Mouse (Mus musculus) spleen, adult 2 months (tissue): Measurements from ENCODE around the gene Slc19a1. TPM values are rescaled to one million over a fixed set of nuclear protein-coding genes. Genes with fewer than 3 reads are reported as not detected.

Experiments used
- DNase-seq, 2 experiments: peaks; one replicate each; pipeline versions ENCODE4 v3.0.0 to v3.0.0-alpha.2; 2012 to 2021; ENCODE audit warnings: low spot score in 2 of 2, low read depth in 1 of 2
- H3K27ac ChIP-seq: fragments of 200-500 bp; 2 replicates; pipeline ENCODE4 v1.5.1; 2012; ENCODE audit warnings: low read length, inconsistent platforms; ENCODE audit not compliant: insufficient read depth
- H3K27me3 ChIP-seq: fragments of 200-500 bp; 2 replicates; pipeline ENCODE4 v1.6.1; 2012; ENCODE audit warnings: mild to moderate bottlenecking, moderate library complexity, low read length, inconsistent platforms; ENCODE audit not compliant: control insufficient read depth, insufficient read depth
- H3K36me3 ChIP-seq: fragments of 200-500 bp; 2 replicates; pipeline ENCODE4 v1.6.1; 2012; ENCODE audit warnings: mild to moderate bottlenecking, low read length, inconsistent platforms; ENCODE audit not compliant: control insufficient read depth, insufficient read depth
- H3K4me1 ChIP-seq: fragments of 200-500 bp; 2 replicates; pipeline ENCODE4 v1.6.1; 2011; ENCODE audit warnings: inconsistent platforms; ENCODE audit not compliant: control insufficient read depth, insufficient read depth, insufficient read length
- H3K4me3 ChIP-seq: fragments of 200-500 bp; 2 replicates; pipeline ENCODE4 v1.5.1; 2011; ENCODE audit warnings: mild to moderate bottlenecking, inconsistent platforms; ENCODE audit not compliant: insufficient read depth, insufficient read length; ENCODE audit errors: extremely low read depth
- CTCF ChIP-seq: fragments of 200-500 bp; IDR thresholded peaks from 2 replicates; pipeline ENCODE4 v1.5.1; 2011; ENCODE audit warnings: mild to moderate bottlenecking, inconsistent platforms; ENCODE audit not compliant: insufficient read depth, insufficient read length, insufficient replicate concordance; ENCODE audit errors: extremely low read depth
- POLR2A ChIP-seq: fragments of 200-500 bp; IDR thresholded peaks from 2 replicates; pipeline ENCODE4 v1.6.1; 2011; ENCODE audit warnings: low read depth, low read length, inconsistent platforms
- WGBS: fragments of 180-500 bp; shearing (Covaris S2); methylation state at CpG from one replicate; pipeline ENCODE4 v1.1.7; 2018; 5-methylcytosine and 5-hydroxymethylcytosine counted together
- polyA plus RNA-seq: library from polyadenylated mRNA; depleted of rRNA; stranded (reverse); fragments of >200 nt; gene quantifications from 2 replicates; pipeline ENCODE4 v1.2.3, GENCODE M21; 2012

Gene Slc19a1
- polyA plus RNA-seq, 1 experiment, result 46.5 TPM

- no peak for DNase-seq
- H3K4me3 ChIP-seq, result no peak overlapping the region
- 30% methylated on average over 10 of the region's 10 CpGs for WGBS
- no peak overlapping the region for H3K27ac ChIP-seq
- no peaks in the 10 kb centered on the region for H3K36me3 ChIP-seq
- no peaks in the 10 kb centered on the region for H3K27me3 ChIP-seq
- peaks cover 4% of the 10 kb centered on the region; the same call in 1 of the 2 replicates for H3K4me1 ChIP-seq
- no peak for TF ChIP-seq CTCF
- TF ChIP-seq POLR2A, result no peak
These were observed 24.7 kb downstream of the Slc19a1 start for GRCm38 (mm10) chr10:77056768-77057167.

- WGBS, result 65% methylated on average over 3 of the region's 3 CpGs
- no peak for TF ChIP-seq POLR2A
- no peak for TF ChIP-seq CTCF
- Histone ChIP-seq H3K4me1 (peaks cover 4% of the 10 kb centered on the region; the same call in 1 of the 2 replicates), H3K36me3 (no peaks in the 10 kb centered on the region), H3K27me3 (no peaks in the 10 kb centered on the region), H3K27ac (no peak overlapping the region), H3K4me3 (no peak overlapping the region)
- DNase-seq, result no peak
These were observed 29.4 kb downstream of the Slc19a1 start for GRCm38 (mm10) chr10:77061426-77061825.

GRCm38 (mm10) chr10:77062393-77063010 lies 30.5 kb downstream of the Slc19a1 start:
- no peak overlapping the region for H3K27ac ChIP-seq
- TF ChIP-seq POLR2A (no peak), CTCF (no peak)
- H3K4me1 ChIP-seq, result no peaks in the 10 kb centered on the region
- H3K4me3 ChIP-seq, result no peak overlapping the region
- 89% methylated on average over 11 of the region's 11 CpGs for WGBS
- DNase-seq, result no peak
- no peaks in the 10 kb centered on the region for H3K27me3 ChIP-seq
- no peaks in the 10 kb centered on the region for H3K36me3 ChIP-seq

GRCm38 (mm10) chr10:77064239-77064638 lies 32.2 kb downstream of the Slc19a1 start:
- TF ChIP-seq POLR2A (no peak), CTCF (no peak)
- H3K36me3 ChIP-seq, result no peaks in the 10 kb centered on the region

GRCm38 (mm10) chr10:77064659-77065058 lies 32.6 kb downstream of the Slc19a1 start:
- Histone ChIP-seq H3K36me3 (no peaks in the 10 kb centered on the region), H3K4me1 (no peaks in the 10 kb centered on the region), H3K27me3 (no peaks in the 10 kb centered on the region), H3K4me3 (no peak overlapping the region), H3K27ac (no peak overlapping the region)
- TF ChIP-seq CTCF (no peak), POLR2A (no peak)
- DNase-seq, result no peak

More at GRCm38 (mm10) chr10:77064239-77064638, 32.2 kb downstream of the Slc19a1 start:
- no peaks in the 10 kb centered on the region for H3K4me1 ChIP-seq
- no peaks in the 10 kb centered on the region for H3K27me3 ChIP-seq
- no peak overlapping the region for H3K4me3 ChIP-seq
- WGBS, result 65% methylated on average over 3 of the region's 3 CpGs
- no peak for DNase-seq
- no peak overlapping the region for H3K27ac ChIP-seq

- Histone ChIP-seq H3K4me3 (no peak overlapping the region), H3K27me3 (no peaks in the 10 kb centered on the region), H3K36me3 (no peaks in the 10 kb centered on the region), H3K27ac (no peak overlapping the region), H3K4me1 (no peaks in the 10 kb centered on the region)
- TF ChIP-seq CTCF, result no peak
- no peak for TF ChIP-seq POLR2A
- 82% methylated on average over 7 of the region's 7 CpGs for WGBS
- DNase-seq, result no peak
These were observed 36.4 kb downstream of the Slc19a1 start for GRCm38 (mm10) chr10:77068469-77068868.

GRCm38 (mm10) chr10:77070072-77070471 lies 38.0 kb downstream of the Slc19a1 start:
- H3K27me3 ChIP-seq, result no peaks in the 10 kb centered on the region

More at GRCm38 (mm10) chr10:77070072-77070471, 38.0 kb downstream of the Slc19a1 start:
- H3K4me1 ChIP-seq, result no peaks in the 10 kb centered on the region
- peak; percentile 15 to 56 for DNase-seq
- no peak overlapping the region for H3K4me3 ChIP-seq
- no peak overlapping the region for H3K27ac ChIP-seq
- WGBS, result 54% methylated on average over 4 of the region's 4 CpGs
- no peaks in the 10 kb centered on the region for H3K36me3 ChIP-seq
- TF ChIP-seq CTCF, result peak; percentile 70; the same call in 1 of the 2 replicates
- no peak for TF ChIP-seq POLR2A
